Mouse (Mus musculus): ENCODE results near the gene Zfp286. TPM values are rescaled to one million over a fixed set of nuclear protein-coding genes. Genes with fewer than 3 reads are reported as not detected.

Gene Zfp286
- polyA plus RNA-seq (2017; shearing (Covaris generic)) = 0.77 TPM

GRCm38 (mm10) chr11:62788935-62789616, at the start of gene Zfp286:
TSS of gene Zfp286 (minus strand) at chr11:62789462.

GRCm38 (mm10) chr11:62820059-62820541, 30.8 kb upstream of the Zfp286 start, which contains the start of gene Trim16:
TSS of gene Trim16 (plus strand) at chr11:62820231.

GRCm38 (mm10) chr11:62752780-62753179, 36.5 kb downstream of the Zfp286 start, which contains the start of gene Gm10428:
TSS of gene Gm10428 (plus strand) at chr11:62753100.

GRCm38 (mm10) chr11:62731311-62732021, 57.8 kb downstream of the Zfp286 start, which contains the start of gene Zfp287:
TSS of gene Zfp287 (minus strand) at chr11:62731905.

Other genes with a start within 250 kb of the Zfp286 start
- gene Ubb, start 238.3 kb downstream of the Zfp286 start, polyA plus RNA-seq (2017; shearing (Covaris generic)) = 3,465 TPM
- gene Trpv2, start 215.0 kb downstream of the Zfp286 start, polyA plus RNA-seq (2017; shearing (Covaris generic)) = 57.8 TPM
- gene Lrrc75a, start 140.9 kb downstream of the Zfp286 start, polyA plus RNA-seq (2017; shearing (Covaris generic)) = 1.1 TPM
- gene Mmgt2, start 140.8 kb downstream of the Zfp286 start, polyA plus RNA-seq (2017; shearing (Covaris generic)) = 8.4 TPM
- gene Zfp287, start 57.6 kb downstream of the Zfp286 start, polyA plus RNA-seq (2017; shearing (Covaris generic)) = 23.5 TPM
- not detected for gene Gm10428, start 36.4 kb downstream of the Zfp286 start, polyA plus RNA-seq (2017; shearing (Covaris generic))
- 6.3 TPM for gene Trim16, start 30.8 kb upstream of the Zfp286 start, polyA plus RNA-seq (2017; shearing (Covaris generic))
- gene Fbxw10, start 57.6 kb upstream of the Zfp286 start, polyA plus RNA-seq (2017; shearing (Covaris generic)) = 0.20 TPM
- gene Tvp23b, start 90.0 kb upstream of the Zfp286 start, polyA plus RNA-seq (2017; shearing (Covaris generic)) = 35.3 TPM
- gene Cdrt4, start 161.7 kb upstream of the Zfp286 start, polyA plus RNA-seq (2017; shearing (Covaris generic)) = not detected

All from effector memory CD4-positive, alpha-beta T cell, adult 7 months (primary cell).